ENCODE assay signal across 21 mouse cellular contexts in genomic region chr11:21403877-21404276, GRCm38 (mm10). TPM values are rescaled to one million over a fixed set of nuclear protein-coding genes. Genes with fewer than 3 reads are reported as not detected.
DNase-seq lines count a peak whose midpoint lies in the region; ATAC-seq and TF ChIP-seq lines count a peak whose summit lies in the region.
"Had no signal": no experiment of that assay in that cellular context is flagged by ENCODE, and none has a peak within 500 bp of the region (broad histone marks: within the 10 kb centered on the region; RNA-seq: fewer than 3 reads in every experiment).

No protein-coding gene starts in this region.

- no peak overlapping the region for H3K4me3 ChIP-seq in lung, postnatal 0 days (ENCODE audit: low read depth, low read length)
- no peak overlapping the region for H3K4me3 ChIP-seq in MEL (ENCODE audit: control insufficient read depth in 1 of 2, insufficient read depth in 1 of 2, low read depth in 2 of 2, low read length in 2 of 2)
- no peak overlapping the region for H3K4me3 ChIP-seq in kidney, embryonic 15.5 days (replicated peaks)
- H3K4me3 ChIP-seq: embryonic facial prominence, embryonic 15.5 days; forebrain, embryonic 15.5 days; hindbrain, embryonic 10.5 days; intestine, embryonic 15.5 days had no signal

- no peaks in the 10 kb centered on the region for H3K79me2 ChIP-seq in MEL (ENCODE audit: control insufficient read depth, insufficient read depth, low read length, poor library complexity)

- no peak overlapping the region for H3K9ac ChIP-seq in lung, postnatal 0 days (replicated peaks; ENCODE audit: low read depth)
- H3K9ac ChIP-seq in MEL (ENCODE audit: control insufficient read depth, low read depth, low read length, poor library complexity, severe bottlenecking) = no peak overlapping the region
- H3K9ac ChIP-seq in kidney, embryonic 15.5 days = no peak overlapping the region
- H3K9ac ChIP-seq: embryonic facial prominence, embryonic 15.5 days; forebrain, embryonic 15.5 days; hindbrain, embryonic 14.5 days; intestine, embryonic 15.5 days had no signal

- no peaks in the 10 kb centered on the region for H3K36me3 ChIP-seq in lung, postnatal 0 days (ENCODE audit: insufficient read depth, low read length)
- H3K36me3 ChIP-seq in MEL (ENCODE audit: control insufficient read depth in 1 of 2, insufficient read depth in 2 of 2, low read length in 2 of 2) = no peaks in the 10 kb centered on the region
- H3K36me3 ChIP-seq in kidney, embryonic 15.5 days = no peaks in the 10 kb centered on the region
- H3K36me3 ChIP-seq: embryonic facial prominence, embryonic 15.5 days; forebrain, embryonic 15.5 days; G1E; hindbrain, embryonic 10.5 days; intestine, embryonic 15.5 days had no signal

- no peaks in the 10 kb centered on the region for H3K9me3 ChIP-seq in lung, postnatal 0 days (ENCODE audit: low read length)
- no peaks in the 10 kb centered on the region for H3K9me3 ChIP-seq in MEL (replicated peaks; ENCODE audit: insufficient read depth, low read length)
- H3K9me3 ChIP-seq in kidney, embryonic 15.5 days (replicated peaks) = no peaks in the 10 kb centered on the region
- H3K9me3 ChIP-seq: embryonic facial prominence, embryonic 15.5 days; forebrain, embryonic 15.5 days; G1E; hindbrain, embryonic 10.5 days; intestine, embryonic 15.5 days had no signal

- TF ChIP-seq EP300 in lung, postnatal 0 days (IDR thresholded peaks at IDR 0.05) = no peak
- TF ChIP-seq EP300 in MEL (IDR thresholded peaks at IDR 0.05; ENCODE audit: low read depth in 1 of 2, low read length in 2 of 2) = 0 out of 4 replicates have a peak, but pooled peaks of 1 of the 2 experiments have one; percentile 6

- TF ChIP-seq RAD21 in MEL (IDR thresholded peaks at IDR 0.05; ENCODE audit: low read depth, low read length) = no peak

- no peak for TF ChIP-seq POLR2A in MEL (IDR thresholded peaks at IDR 0.05; ENCODE audit: control insufficient read depth in 1 of 2, insufficient read depth in 1 of 2, low read depth in 1 of 2, low read length in 2 of 2, poor library complexity in 1 of 2)

- TF ChIP-seq CTCF in lung, postnatal 0 days (IDR thresholded peaks at IDR 0.05) = no peak
- TF ChIP-seq CTCF in MEL (IDR thresholded peaks at IDR 0.05 in 2 of 3, conservative IDR thresholded peaks at IDR 0.05 in 1 of 3; ENCODE audit: control insufficient read depth in 1 of 3, insufficient read depth in 1 of 3, low read depth in 2 of 3, low read length in 3 of 3, poor library complexity in 1 of 3, severe bottlenecking in 1 of 3) = no peak

- WGBS in lung, postnatal 0 days = 8% methylated on average over 1 of the region's 1 CpGs
- 54% methylated on average over 1 of the region's 1 CpGs for WGBS in kidney, embryonic 15.5 days

- no peak for ATAC-seq in CD4-positive, CD25-positive, alpha-beta regulatory T cell, adult 4 months
- ATAC-seq in lung, postnatal 0 days = no peak
- peak; percentile 36; the same call in 1 of the 2 replicates for ATAC-seq in granulocyte monocyte progenitor cell, adult 5-6 weeks (replicated peaks; ENCODE audit: poor library complexity, severe bottlenecking)
- ATAC-seq in kidney, embryonic 15.5 days (replicated peaks; ENCODE audit: low FRiP score) = no peak
- ATAC-seq: activated CD4-positive, CD25-positive, alpha-beta regulatory T cell, adult 4 months; forebrain, embryonic 15.5 days; intestine, embryonic 15.5 days had no signal

- no peaks in the 10 kb centered on the region for H3K27me3 ChIP-seq in lung, postnatal 0 days (replicated peaks; ENCODE audit: insufficient read depth, low read length)
- no peaks in the 10 kb centered on the region; a peak in 1 of 4 replicates for H3K27me3 ChIP-seq in MEL (ENCODE audit: control insufficient read depth in 1 of 2, insufficient read depth in 2 of 2, low read length in 2 of 2)
- H3K27me3 ChIP-seq in kidney, embryonic 15.5 days = no peaks in the 10 kb centered on the region
- H3K27me3 ChIP-seq: embryonic facial prominence, embryonic 15.5 days; forebrain, embryonic 15.5 days; intestine, embryonic 15.5 days had no signal

- peaks cover 20% of the 10 kb centered on the region; the same call in 1 of the 2 replicates for H3K4me1 ChIP-seq in lung, postnatal 0 days (ENCODE audit: insufficient read depth, low read depth, low read length)
- H3K4me1 ChIP-seq in MEL (ENCODE audit: control insufficient read depth in 1 of 2, insufficient read depth in 2 of 2, low read length in 2 of 2) = no peaks in the 10 kb centered on the region; a peak in 1 of 4 replicates
- H3K4me1 ChIP-seq in kidney, embryonic 15.5 days = no peaks in the 10 kb centered on the region
- H3K4me1 ChIP-seq: embryonic facial prominence, embryonic 15.5 days; hindbrain, embryonic 10.5 days had no signal

- peak; percentile 8 for DNase-seq in CD4-positive, CD25-positive, alpha-beta regulatory T cell, adult 2 months (ENCODE audit: low read depth, low spot score)
- DNase-seq in lung, postnatal 0 days (ENCODE audit: low spot score) = peak; percentile 7
- no peak for DNase-seq in lung, postnatal 4 days
- DNase-seq in MEL (ENCODE audit: low read depth, low spot score) = peak; percentile 30
- DNase-seq in gastrocnemius, postnatal 4 days (ENCODE audit: low spot score in 2 of 2) = no peak
- DNase-seq: adrenal gland, postnatal 14 days; cerebellum, adult 2 months; cerebellum, postnatal 10 days; embryo, embryonic 11 days; gastrocnemius, postnatal 10 days; heart, postnatal 14 days had no signal

- H3K4me2 ChIP-seq in lung, postnatal 0 days (replicated peaks; ENCODE audit: low read depth, low read length) = no peak overlapping the region
- H3K4me2 ChIP-seq in kidney, embryonic 15.5 days = no peak overlapping the region
- H3K4me2 ChIP-seq: embryonic facial prominence, embryonic 15.5 days; forebrain, embryonic 15.5 days; hindbrain, embryonic 14.5 days; intestine, embryonic 15.5 days had no signal

- no peak overlapping the region for H3K27ac ChIP-seq in lung, postnatal 0 days (ENCODE audit: low read length)
- no peak overlapping the region for H3K27ac ChIP-seq in MEL (ENCODE audit: control insufficient read depth, low read depth, low read length)
- no peak overlapping the region for H3K27ac ChIP-seq in kidney, embryonic 15.5 days
- H3K27ac ChIP-seq: embryonic facial prominence, embryonic 15.5 days; forebrain, embryonic 15.5 days; hindbrain, embryonic 10.5 days; hindbrain, embryonic 14.5 days; intestine, embryonic 15.5 days had no signal

TF ChIP-seq in MEL, 35 proteins besides CTCF, POLR2A, EP300 and RAD21:
- TF ChIP-seq UBTF (IDR thresholded peaks at IDR 0.05; ENCODE audit: borderline replicate concordance, insufficient read depth, low read depth, low read length) (no peak), JUND (IDR thresholded peaks at IDR 0.05; ENCODE audit: low read depth, low read length) (no peak), GATA1 (IDR thresholded peaks at IDR 0.05; ENCODE audit: low read depth, low read length) (peak; percentile 45; the same call in 1 of the 2 replicates), ZKSCAN1 (IDR thresholded peaks at IDR 0.05; ENCODE audit: low read depth, low read length) (no peak), TBP (IDR thresholded peaks at IDR 0.05; ENCODE audit: low read depth, low read length) (no peak)
TF ChIP-seq in MEL: peak in this region for 1.

RNA-seq across cellular contexts. Expression of gene Ugp2, which starts 32.9 kb away (rescaled TPM):
- 10 to 100 TPM; 38.0 to 43.4 TPM for polyA plus RNA-seq in CD4-positive, CD25-positive, alpha-beta regulatory T cell, adult 4 months (2017; shearing (Covaris generic))
- 76.4 and 92.6 TPM in 2 replicates for polyA plus RNA-seq in lung, postnatal 0 days (2015; fragmentation: Nextera tagmentation; extraction: Ambion mirVana)
- 5.8 and 5.9 TPM in 2 replicates for total RNA-seq in MEL (2012; rRNA removed)
- polyA plus RNA-seq in MEL (2012; ENCODE audit: insufficient read depth in 1 of 2, insufficient read length in 2 of 2, low read depth in 1 of 2, low replicate concordance in 2 of 2, missing spikeins in 1 of 2) = 1 to 10 TPM in 1 of 2 experiments, not detected in 1; 6.3 TPM
- total RNA-seq in granulocyte monocyte progenitor cell, adult 5-6 weeks (2014; fragmentation: Nextera tagmentation) = 34.3 and 48.5 TPM in 2 replicates
- 49.3 and 67.1 TPM in 2 replicates for total RNA-seq in granulocyte monocyte progenitor cell, adult 5-6 weeks (2017)
- 100 to 1,000 TPM; 285 to 289 TPM for total RNA-seq in gastrocnemius, postnatal 4 days (2021)
- polyA plus RNA-seq in kidney, embryonic 15.5 days (2015; fragmentation: Nextera tagmentation; extraction: Ambion mirVana) = 80.7 and 87.1 TPM in 2 replicates

Comparison
In these comparisons a context has a peak if more than half of its experiments do, and no peak if none do; other contexts are left out.
1. DNase-seq: peak in CD4-positive, CD25-positive, alpha-beta regulatory T cell, adult 2 months (single experiment), lung, postnatal 0 days (single experiment) and MEL (single experiment); none in lung, postnatal 4 days (0 of 2) and gastrocnemius, postnatal 4 days (0 of 2).
2. RNA of gene Ugp2, which starts 32.9 kb away (polyA plus RNA-seq): 80.7 to 87.1 TPM in kidney, embryonic 15.5 days, 76.4 to 92.6 TPM in lung, postnatal 0 days and 38.0 to 43.4 TPM in CD4-positive, CD25-positive, alpha-beta regulatory T cell, adult 4 months; 6.3 TPM in MEL; every median in the first group is over 4 times any median in the second.